Mouse (Mus musculus) liver, embryonic 14.5 days (tissue): ENCODE data around the gene Rab21.

Experiments
- CTCF ChIP-seq: IDR thresholded peaks from 2 replicates; pipeline ENCODE4 v1.5.1; 2016; ENCODE audit warnings: antibody characterized with exemption, low read depth, control low read depth
- EP300 ChIP-seq: IDR thresholded peaks from 2 replicates; pipeline ENCODE4 v1.6.1; 2016; ENCODE audit warnings: antibody characterized with exemption, low read depth

GRCm38 (mm10) chr10:115248041-115248440, 67.4 kb downstream of the Rab21 start:
- no peak for TF ChIP-seq EP300
- no peak for TF ChIP-seq CTCF
